ENCODE assay signal across 9 mouse cellular contexts in genomic region chr13:54055448-54055861, GRCm38 (mm10). TPM values are rescaled to one million over a fixed set of nuclear protein-coding genes. Genes with fewer than 3 reads are reported as not detected.
DNase-seq lines count a peak whose midpoint lies in the region; ATAC-seq and TF ChIP-seq lines count a peak whose summit lies in the region.
"Had no signal": no experiment of that assay in that cellular context is flagged by ENCODE, and none has a peak within 500 bp of the region (broad histone marks: within the 10 kb centered on the region; RNA-seq: fewer than 3 reads in every experiment).

Gene Drd1 (minus strand): TSS chr13:54055705.

- peak within 1 kb of the TSS; percentile 44 for H3K4me3 ChIP-seq in embryonic facial prominence, embryonic 11.5 days (ENCODE audit: low read depth, low read length)
- H3K4me3 ChIP-seq in heart, embryonic 10.5 days = peak within 1 kb of the TSS; percentile 71
- H3K4me3 ChIP-seq in liver, adult 2 months (ENCODE audit: insufficient read depth, low read depth, low read length) = no peak within 1 kb of the TSS

- peak; percentile 65 for DNase-seq in kidney, adult 18-20 months
- DNase-seq in kidney, adult 11 months = no peak
- peak; percentile 82 for DNase-seq in embryonic facial prominence, embryonic 11.5 days (ENCODE audit: low spot score)
- DNase-seq in heart, embryonic 10.5 days (ENCODE audit: low spot score) = peak; percentile 84
- peak; percentile 78 for DNase-seq in kidney, postnatal 10 days
- DNase-seq in liver, adult 2 months (ENCODE audit: extremely low read depth, low read depth, low spot score) = no peak
- peak; percentile 72 for DNase-seq in splenic B cell, adult 2 months (ENCODE audit: low read depth, low spot score)

- no peaks in the 10 kb centered on the region for H3K9me3 ChIP-seq in embryonic facial prominence, embryonic 11.5 days (replicated peaks; ENCODE audit: control insufficient read depth, low read length)
- H3K9me3 ChIP-seq in heart, embryonic 10.5 days = no peaks in the 10 kb centered on the region

- ATAC-seq in embryonic facial prominence, embryonic 11.5 days (replicated peaks; ENCODE audit: insufficient number of reproducible peaks, low FRiP score, low TSS enrichment, low read depth) = peak; percentile 79; the same call in 1 of the 2 replicates
- 0 out of 2 replicates have a peak, but pooled peaks have one; percentile 40 for ATAC-seq in monocyte, adult 5-6 weeks (replicated peaks; ENCODE audit: insufficient number of reproducible peaks, low FRiP score, low TSS enrichment, poor library complexity, severe bottlenecking)

- WGBS in embryonic facial prominence, embryonic 11.5 days = under 1% methylated on average over 31 of the region's 31 CpGs
- 0% methylated on average over 31 of the region's 31 CpGs for WGBS in heart, embryonic 10.5 days
- 3% methylated on average over 31 of the region's 31 CpGs for WGBS in liver, adult 2 months

- H3K79me2 ChIP-seq in liver, adult 2 months (ENCODE audit: control insufficient read depth, insufficient read depth, low read length) = no peaks in the 10 kb centered on the region

- H3K27ac ChIP-seq in embryonic facial prominence, embryonic 11.5 days (replicated peaks; ENCODE audit: low read depth, low read length) = no peak within 1 kb of the TSS
- peak within 1 kb of the TSS; percentile 42; the same call in 1 of the 2 replicates for H3K27ac ChIP-seq in heart, embryonic 10.5 days
- H3K27ac ChIP-seq in liver, adult 2 months (replicated peaks; ENCODE audit: insufficient read depth, low read depth, low read length) = no peak within 1 kb of the TSS

- no peaks in the 10 kb centered on the region; the same call in none of the 2 replicates for H3K4me1 ChIP-seq in embryonic facial prominence, embryonic 11.5 days (ENCODE audit: control insufficient read depth, insufficient read depth, low read length)
- H3K4me1 ChIP-seq in heart, embryonic 10.5 days = peaks cover 13% of the 10 kb centered on the region
- H3K4me1 ChIP-seq in liver, adult 2 months (ENCODE audit: control insufficient read depth, insufficient read depth, low read length) = no peaks in the 10 kb centered on the region

- TF ChIP-seq CTCF in liver, adult 2 months (IDR thresholded peaks at IDR 0.05; ENCODE audit: low read depth, low read length) = peak; percentile 68

- no peak for TF ChIP-seq POLR2A in liver, adult 2 months (IDR thresholded peaks at IDR 0.05; ENCODE audit: extremely low read depth, insufficient read depth, low read length)

- no peaks in the 10 kb centered on the region for H3K36me3 ChIP-seq in embryonic facial prominence, embryonic 11.5 days (replicated peaks; ENCODE audit: control insufficient read depth, insufficient read depth, low read depth, low read length)
- H3K36me3 ChIP-seq in heart, embryonic 10.5 days = no peaks in the 10 kb centered on the region
- H3K36me3 ChIP-seq in liver, adult 2 months (ENCODE audit: control insufficient read depth, insufficient read depth, low read length) = no peaks in the 10 kb centered on the region
- H3K36me3 ChIP-seq in splenic B cell, adult 2 months (ENCODE audit: control insufficient read depth, insufficient read depth, low read length, poor library complexity, severe bottlenecking) = no peaks in the 10 kb centered on the region
- H3K36me3 ChIP-seq: G1E had no signal

- H3K9ac ChIP-seq in embryonic facial prominence, embryonic 11.5 days (replicated peaks; ENCODE audit: low read length) = no peak within 1 kb of the TSS; the same call in 1 of the 2 replicates
- no peak within 1 kb of the TSS for H3K9ac ChIP-seq in liver, adult 2 months (ENCODE audit: low read depth, low read length)

- H3K27me3 ChIP-seq in embryonic facial prominence, embryonic 11.5 days (ENCODE audit: control insufficient read depth, insufficient read depth, low read length) = peaks cover 14% of the 10 kb centered on the region
- H3K27me3 ChIP-seq in heart, embryonic 10.5 days (ENCODE audit: insufficient read depth, poor library complexity, severe bottlenecking) = peaks cover 47% of the 10 kb centered on the region
- peaks cover 11% of the 10 kb centered on the region for H3K27me3 ChIP-seq in liver, adult 2 months (ENCODE audit: control insufficient read depth, insufficient read depth, low read length)
- no peaks in the 10 kb centered on the region for H3K27me3 ChIP-seq in splenic B cell, adult 2 months (ENCODE audit: control insufficient read depth, insufficient read depth, low read length, poor library complexity, severe bottlenecking)

- peak within 1 kb of the TSS; percentile 98 for H3K4me2 ChIP-seq in embryonic facial prominence, embryonic 11.5 days (ENCODE audit: low read depth, low read length)

RNA-seq across cellular contexts. Expression of gene Drd1, which starts in this region (rescaled TPM):
- polyA plus RNA-seq in embryonic facial prominence, embryonic 11.5 days (2014; fragmentation: Nextera tagmentation; extraction: Ambion mirVana) = 0.26 and 0.39 TPM in 2 replicates
- 0.09 and 0.25 TPM in 2 replicates for polyA plus RNA-seq in heart, embryonic 10.5 days (2016; fragmentation: Nextera tagmentation; extraction: Ambion mirVana)
- total RNA-seq in liver, adult 2 months (2014; rRNA removed) = not detected in 2 replicates
- not detected in 2 replicates for polyA plus RNA-seq in liver, adult 2 months (2012; rRNA removed)
- total RNA-seq in monocyte, adult 5-6 weeks (2017) = not detected in 3 replicates
- polyA plus RNA-seq: G1E had no signal

Comparison
In these comparisons a context has a peak if more than half of its experiments do, and no peak if none do; other contexts are left out.
1. DNase-seq: peak in kidney, adult 18-20 months (single experiment), kidney, postnatal 10 days (single experiment) and splenic B cell, adult 2 months (single experiment); none in kidney, adult 11 months (single experiment) and liver, adult 2 months (single experiment).
2. Peak in DNase-seq, ATAC-seq, H3K4me3 ChIP-seq and H3K4me2 ChIP-seq in embryonic facial prominence, embryonic 11.5 days; RNA of the gene not detected or under 1 TPM.
3. Peak in DNase-seq, H3K4me3 ChIP-seq and H3K27ac ChIP-seq in heart, embryonic 10.5 days; RNA of the gene not detected or under 1 TPM.
4. Peak in ATAC-seq in monocyte, adult 5-6 weeks; RNA of the gene not detected or under 1 TPM.